Mouse (Mus musculus) cortical plate, adult 2 months (tissue): ENCODE data around the gene Fam221b. TPM values are rescaled to one million over a fixed set of nuclear protein-coding genes. Genes with fewer than 3 reads are reported as not detected.

Experiments
- H3K27ac ChIP-seq: fragments of 200-500 bp; 2 replicates; pipeline ENCODE4 v1.5.1; 2012; ENCODE audit warnings: low read length, control low read depth, inconsistent platforms; ENCODE audit not compliant: insufficient read depth
- H3K4me1 ChIP-seq: fragments of 200-500 bp; 2 replicates; pipeline ENCODE4 v1.6.1; 2011; ENCODE audit warnings: low read length; ENCODE audit not compliant: control insufficient read depth, insufficient read depth
- H3K4me3 ChIP-seq: fragments of 200-500 bp; 2 replicates; pipeline ENCODE4 v1.5.1; 2011; ENCODE audit warnings: mild to moderate bottlenecking, low read length, control low read depth; ENCODE audit not compliant: insufficient read depth
- CTCF ChIP-seq: fragments of 200-500 bp; IDR thresholded peaks from 2 replicates; pipeline ENCODE4 v1.5.1; 2011; ENCODE audit warnings: mild to moderate bottlenecking, control low read depth, low read length; ENCODE audit not compliant: insufficient read depth; ENCODE audit errors: extremely low read depth
- POLR2A ChIP-seq: fragments of 200-500 bp; IDR thresholded peaks from 2 replicates; pipeline ENCODE4 v1.6.1; 2011; ENCODE audit warnings: mild to moderate bottlenecking, low read length, control low read depth; ENCODE audit not compliant: insufficient read depth; ENCODE audit errors: extremely low read depth
- polyA plus RNA-seq: library from polyadenylated mRNA; depleted of rRNA; stranded (reverse); fragments of >200 nt; gene quantifications from 2 replicates; pipeline ENCODE4 v1.2.3, GENCODE M21; 2012

Fam221b gene
- polyA plus RNA-seq, 1 experiment: 1.0 TPM

DNA sequence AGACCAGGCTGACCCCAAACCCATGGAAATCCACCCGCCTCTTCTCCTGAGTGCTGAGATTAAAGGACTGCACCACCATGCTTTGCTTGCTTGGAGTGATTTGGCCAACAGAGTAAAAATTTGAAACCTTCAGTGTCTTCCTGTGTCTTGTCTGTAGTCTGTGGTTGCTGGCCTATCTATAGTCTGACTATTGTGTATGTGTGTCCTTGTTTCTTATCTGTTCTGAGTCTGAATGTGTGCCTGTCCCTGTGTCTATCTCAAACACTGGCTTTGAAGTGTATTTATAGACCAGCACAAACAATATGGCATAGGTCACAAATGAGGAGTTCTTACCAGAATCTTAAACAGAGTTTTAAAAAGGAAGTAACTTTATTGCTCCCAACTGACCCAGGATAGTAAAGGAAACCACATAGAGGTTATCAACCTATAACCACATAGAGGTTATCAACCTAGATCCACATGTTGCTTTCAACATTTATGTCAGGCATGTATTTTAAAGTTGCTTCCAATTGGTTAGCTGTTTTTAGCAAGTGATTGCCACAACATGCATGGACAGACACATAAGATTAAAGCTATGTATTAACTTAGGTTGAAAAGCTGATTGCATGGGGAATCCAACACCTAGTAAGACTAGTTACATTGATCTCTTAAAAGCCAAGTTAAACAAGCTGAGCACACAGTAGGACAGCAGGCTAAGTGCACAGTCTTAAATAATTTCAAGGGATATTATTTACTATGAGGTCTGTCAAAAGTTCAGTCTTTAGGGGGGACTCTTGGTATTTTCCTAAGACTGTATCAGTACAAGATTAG is 25.7 kb upstream of the Fam221b start:
- H3K4me1 ChIP-seq: 0 out of 2 replicates have a peak, but pooled peaks cover 2% of the 10 kb centered on the region
- TF ChIP-seq CTCF: no peak
- TF ChIP-seq POLR2A: no peak
- H3K27ac ChIP-seq: no peak overlapping the region
- H3K4me3 ChIP-seq: no peak overlapping the region

DNA sequence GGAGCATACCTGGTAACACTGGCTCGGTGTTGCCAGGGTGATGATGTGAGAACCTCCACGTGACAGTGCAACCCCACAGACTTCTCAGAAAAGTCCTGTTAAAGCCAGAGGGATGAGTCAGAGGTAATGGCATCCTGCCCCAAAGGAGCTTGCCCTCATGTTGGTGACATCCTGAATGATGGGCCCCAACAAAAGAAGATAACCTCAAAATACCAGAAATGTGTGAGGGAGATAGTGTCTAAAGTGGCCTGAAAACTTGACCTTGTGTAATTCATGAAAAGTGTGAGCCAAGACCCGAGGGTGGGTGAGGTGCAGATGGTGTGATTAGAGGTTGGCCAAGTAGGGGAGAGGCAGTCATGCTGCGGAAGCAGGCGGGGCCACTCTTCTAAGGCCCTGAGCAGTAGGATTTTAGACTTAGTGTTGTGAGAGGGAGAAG is 24.9 kb upstream of the Fam221b start:
- TF ChIP-seq CTCF (no peak), POLR2A (no peak)
- 0 out of 2 replicates have a peak, but pooled peaks cover 2% of the 10 kb centered on the region for H3K4me1 ChIP-seq
- H3K4me3 ChIP-seq: no peak overlapping the region
- H3K27ac ChIP-seq: no peak overlapping the region

- TF ChIP-seq POLR2A (no peak), CTCF (no peak)
- 0 out of 2 replicates have a peak, but pooled peaks cover 2% of the 10 kb centered on the region for H3K4me1 ChIP-seq
- no peak overlapping the region for H3K4me3 ChIP-seq
- H3K27ac ChIP-seq: no peak overlapping the region
Observed at GRCm38 (mm10) chr4:43691026-43691425, 22.1 kb upstream of the Fam221b start.

- TF ChIP-seq CTCF (no peak), POLR2A (no peak)
- Histone ChIP-seq H3K4me1 (0 out of 2 replicates have a peak, but pooled peaks cover 2% of the 10 kb centered on the region), H3K4me3 (no peak overlapping the region), H3K27ac (no peak overlapping the region)
Observed at GRCm38 (mm10) chr4:43690021-43690420, 21.1 kb upstream of the Fam221b start.

DNA sequence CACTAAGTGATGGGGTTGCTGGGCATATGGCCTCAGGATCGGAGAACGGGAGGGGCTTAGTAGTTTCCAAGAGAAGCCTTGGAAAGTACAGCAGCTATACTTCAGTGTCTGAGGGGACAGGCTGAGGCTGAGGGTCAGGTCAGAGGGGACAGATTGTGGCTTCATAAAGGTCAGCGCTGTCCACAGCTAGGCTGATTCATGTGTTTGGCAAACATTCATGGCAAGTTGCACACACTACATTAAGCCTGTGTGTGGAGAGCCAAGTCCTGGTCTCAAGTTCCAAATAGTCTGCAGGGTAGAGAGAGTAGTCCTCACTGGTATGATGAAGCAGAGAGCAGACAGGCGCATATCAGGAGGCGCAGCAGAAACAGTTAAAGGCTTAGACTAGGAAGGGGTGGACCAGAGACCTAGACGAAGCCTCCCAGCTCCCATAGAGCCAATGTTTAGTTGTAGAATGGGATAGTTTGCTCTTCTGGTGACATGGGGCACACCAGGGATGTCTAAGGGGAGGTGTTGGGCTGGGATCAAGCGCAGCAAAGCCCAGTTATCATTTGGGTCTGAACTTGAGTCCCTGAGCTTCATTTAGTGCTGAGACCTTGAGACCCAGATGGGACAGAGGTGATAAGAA is 10.6 kb upstream of the Fam221b start:
- Histone ChIP-seq H3K4me1 (no peaks in the 10 kb centered on the region), H3K4me3 (no peak overlapping the region), H3K27ac (no peak overlapping the region)
- TF ChIP-seq CTCF (no peak), POLR2A (no peak)

GRCm38 (mm10) chr4:43678541-43678940 is 9.6 kb upstream of the Fam221b start:
- H3K4me3 ChIP-seq: no peak overlapping the region
- TF ChIP-seq POLR2A: no peak
- no peak for TF ChIP-seq CTCF
- no peaks in the 10 kb centered on the region for H3K4me1 ChIP-seq
- no peak overlapping the region for H3K27ac ChIP-seq

- peaks cover 6% of the 10 kb centered on the region for H3K4me1 ChIP-seq
- TF ChIP-seq CTCF: no peak
- no peak for TF ChIP-seq POLR2A
- H3K4me3 ChIP-seq: no peak overlapping the region
- H3K27ac ChIP-seq: no peak overlapping the region
Observed at GRCm38 (mm10) chr4:43675608-43676007, 6.7 kb upstream of the Fam221b start.

- Histone ChIP-seq H3K4me3 (no peak overlapping the region), H3K27ac (no peak overlapping the region), H3K4me1 (peaks cover 6% of the 10 kb centered on the region)
- TF ChIP-seq CTCF (no peak), POLR2A (no peak)
Observed at GRCm38 (mm10) chr4:43674974-43675373, 6.0 kb upstream of the Fam221b start.

GRCm38 (mm10) chr4:43673703-43674102 is 4.8 kb upstream of the Fam221b start:
- peaks cover 6% of the 10 kb centered on the region for H3K4me1 ChIP-seq
- H3K4me3 ChIP-seq: no peak overlapping the region
- no peak overlapping the region for H3K27ac ChIP-seq
- no peak for TF ChIP-seq POLR2A
- no peak for TF ChIP-seq CTCF

DNA sequence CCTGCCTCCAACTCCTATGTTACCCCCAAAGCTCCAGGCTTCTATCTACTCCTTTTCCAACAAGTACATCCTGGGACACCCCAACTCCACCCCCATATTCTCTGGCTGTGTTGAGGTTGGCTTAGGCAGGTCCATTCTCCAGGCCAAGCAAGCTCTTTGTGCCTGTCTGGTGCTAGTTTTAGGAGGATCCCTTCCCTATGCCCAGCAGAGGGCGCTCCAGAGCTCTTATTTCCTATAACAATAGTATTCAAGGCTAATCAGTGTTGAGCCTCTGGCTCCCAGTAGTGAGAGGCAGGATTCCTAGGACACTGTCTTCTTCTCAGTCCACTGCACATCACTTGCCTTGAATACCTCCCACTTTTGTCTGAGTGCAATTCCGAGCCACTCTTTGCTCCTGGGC is 3.1 kb upstream of the Fam221b start:
- Histone ChIP-seq H3K4me1 (peaks cover 6% of the 10 kb centered on the region), H3K4me3 (no peak overlapping the region), H3K27ac (no peak overlapping the region)
- TF ChIP-seq CTCF: peak; percentile 78
- no peak for TF ChIP-seq POLR2A
